Mouse (Mus musculus): ENCODE results near the gene Stxbp2.

Stxbp2 gene

GRCm38 (mm10) chr8:3682435-3682834 is 51.7 kb downstream of the Stxbp2 start:
- DNase-seq (ENCODE audit: low read depth, low spot score): no peak

GRCm38 (mm10) chr8:3683408-3684176 is 52.8 kb downstream of the Stxbp2 start:
- no peak for DNase-seq (ENCODE audit: low read depth, low spot score)

GRCm38 (mm10) chr8:3684530-3684929 is 53.8 kb downstream of the Stxbp2 start:
- no peak for DNase-seq (ENCODE audit: low read depth, low spot score)

- DNase-seq (ENCODE audit: low read depth, low spot score): no peak
Measured at GRCm38 (mm10) chr8:3685422-3685821, 54.7 kb downstream of the Stxbp2 start.

GRCm38 (mm10) chr8:3687537-3687936 is 56.8 kb downstream of the Stxbp2 start:
- no peak for DNase-seq (ENCODE audit: low read depth, low spot score)

GRCm38 (mm10) chr8:3690774-3691173 is 60.0 kb downstream of the Stxbp2 start:
- no peak for DNase-seq (ENCODE audit: low read depth, low spot score)
